Mouse (Mus musculus): ENCODE data around the gene Gal3st4.

- TF ChIP-seq CTCF (IDR thresholded peaks at IDR 0.05; ENCODE audit: low read depth), result no peak
- no peak for TF ChIP-seq EP300 (IDR thresholded peaks at IDR 0.05; ENCODE audit: low read depth)
These were observed 12.6 kb downstream of the Gal3st4 start for GRCm38 (mm10) chr5:138260051-138260450.
